Mouse (Mus musculus) ES-E14 (cell line): ENCODE results near the gene Bicral. TPM values are rescaled to one million over a fixed set of nuclear protein-coding genes. Genes with fewer than 3 reads are reported as not detected.
"Not testable (repeated sequence)": the region's sequence is repeated elsewhere in the genome, so short reads cannot be mapped to it uniquely, and the experiment has no call there.

Source experiments
- DNase-seq: peaks from one replicate; pipeline ENCODE4 v3.0.0-alpha.2; 2013; ENCODE audit warnings: low read depth, low spot score
- H3K27ac ChIP-seq: 2 replicates; pipeline ENCODE4 v1.5.1; 2012; ENCODE audit warnings: low read depth, mild to moderate bottlenecking, low read length, moderate library complexity, mixed read lengths; ENCODE audit not compliant: poor library complexity, insufficient read depth, severe bottlenecking
- H3K36me3 ChIP-seq: 2 replicates; pipeline ENCODE4 v1.6.1; 2012; ENCODE audit warnings: mild to moderate bottlenecking, low read length, moderate library complexity, mixed read lengths; ENCODE audit not compliant: control insufficient read depth, poor library complexity, insufficient read depth, severe bottlenecking
- H3K4me1 ChIP-seq, 2 experiments: fragments of 150-350 bp in 1 of 2; sonication (generic) in 1 of 2; 2 replicates each; pipeline ENCODE4 v1.6.1; 2012; ENCODE audit warnings: low read length in 2 of 2, mild to moderate bottlenecking in 1 of 2, mixed read lengths in 1 of 2; ENCODE audit not compliant: control insufficient read depth in 2 of 2, insufficient read depth in 2 of 2, poor library complexity in 1 of 2
- H3K4me3 ChIP-seq, 2 experiments: fragments of 150-350 bp in 1 of 2; sonication (generic) in 1 of 2; 2 replicates each; pipeline ENCODE4 v1.5.1; 2012; ENCODE audit warnings: low read length in 2 of 2, low read depth in 1 of 2, mild to moderate bottlenecking in 1 of 2, mixed read lengths in 1 of 2; ENCODE audit not compliant: insufficient read depth in 1 of 2, poor library complexity in 1 of 2, severe bottlenecking in 1 of 2
- H3K9ac ChIP-seq: 2 replicates; pipeline ENCODE4 v1.6.1; 2012; ENCODE audit warnings: low read depth, mild to moderate bottlenecking, low read length, mixed read lengths; ENCODE audit not compliant: poor library complexity, insufficient read depth, severe bottlenecking
- H3K9me3 ChIP-seq: fragments of 150-350 bp; sonication (generic); 2 replicates; pipeline ENCODE4 v1.6.1; 2012; ENCODE audit warnings: low read depth, mild to moderate bottlenecking, low read length; ENCODE audit not compliant: control insufficient read depth, insufficient read depth
- CHD2 ChIP-seq: IDR thresholded peaks from 2 replicates; pipeline ENCODE4 v1.6.1; 2014; ENCODE audit warnings: mild to moderate bottlenecking, low read depth, low read length, inconsistent platforms
- HCFC1 ChIP-seq: IDR thresholded peaks from 2 replicates; pipeline ENCODE4 v1.6.1; 2012; ENCODE audit warnings: low read length, inconsistent platforms, borderline replicate concordance; ENCODE audit not compliant: insufficient read depth
- MAFK ChIP-seq: IDR thresholded peaks from 2 replicates; pipeline ENCODE4 v1.6.1; 2014; ENCODE audit warnings: mild to moderate bottlenecking, low read depth, low read length, inconsistent platforms; ENCODE audit not compliant: insufficient read depth
- ZC3H11A ChIP-seq: IDR thresholded peaks from 2 replicates; pipeline ENCODE4 v1.6.1; 2012; ENCODE audit warnings: low read depth, mild to moderate bottlenecking, inconsistent platforms, low read length, borderline replicate concordance
- ZNF384 ChIP-seq: IDR thresholded peaks from 2 replicates; pipeline ENCODE4 v1.6.1; 2012; ENCODE audit warnings: low read depth, low read length, inconsistent platforms
- in situ Hi-C, 2 experiments: fragments of 600-800 bp; cut with MboI; formaldehyde crosslinking; loops; one replicate each; pipeline ENCODE4 v1.15.1; 2025; ENCODE audit warnings: low sequenced_read_pairs in 2 of 2, inconsistent platforms in 1 of 2; ENCODE audit not compliant: unreplicated experiment in 2 of 2
- total RNA-seq: library from RNA; depleted of rRNA; stranded (reverse); fragments of 300-350 nt; gene quantifications from 2 replicates; pipeline ENCODE4 v1.2.3, GENCODE M21; 2012

Bicral gene
- total RNA-seq, 1 experiment: 20.2 TPM

DNA sequence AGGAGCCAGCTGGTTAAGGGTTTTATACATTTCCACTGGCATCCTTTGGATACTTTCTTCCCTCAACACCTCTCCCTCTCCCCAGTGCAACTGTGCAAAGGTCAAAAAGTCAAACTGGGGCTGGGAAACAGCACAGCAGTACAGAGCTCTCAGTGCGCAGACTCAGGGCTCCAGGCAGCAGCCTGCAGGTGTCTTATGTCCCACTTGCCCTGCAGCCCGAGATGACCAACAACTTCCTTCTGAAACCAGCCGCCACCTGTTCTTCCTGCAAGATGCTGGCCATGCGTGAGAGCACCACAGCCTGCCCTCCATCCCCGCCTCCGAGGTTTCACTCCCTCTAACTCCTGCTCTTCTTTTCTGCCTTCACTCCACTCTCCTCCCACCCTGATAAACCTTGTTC, 5.6 kb downstream of the Bicral start:
- peaks cover 2 to 17% of the 10 kb centered on the region in 2 experiments for H3K4me1 ChIP-seq
- H3K4me3 ChIP-seq: peak overlapping the region; percentile 5 to 14; a peak in 2 of 4 replicates
- in situ Hi-C loops: no loop called here
- DNase-seq: no peak
- H3K9ac ChIP-seq: no peak overlapping the region
- H3K9me3 ChIP-seq: no peaks in the 10 kb centered on the region
- TF ChIP-seq MAFK (no peak), CHD2 (no peak), ZC3H11A (no peak), ZNF384 (no peak), HCFC1 (no peak)
- H3K27ac ChIP-seq: peak overlapping the region; percentile 14; the same call in 1 of the 2 replicates
- H3K36me3 ChIP-seq: no peaks in the 10 kb centered on the region; the same call in 1 of the 2 replicates

DNA sequence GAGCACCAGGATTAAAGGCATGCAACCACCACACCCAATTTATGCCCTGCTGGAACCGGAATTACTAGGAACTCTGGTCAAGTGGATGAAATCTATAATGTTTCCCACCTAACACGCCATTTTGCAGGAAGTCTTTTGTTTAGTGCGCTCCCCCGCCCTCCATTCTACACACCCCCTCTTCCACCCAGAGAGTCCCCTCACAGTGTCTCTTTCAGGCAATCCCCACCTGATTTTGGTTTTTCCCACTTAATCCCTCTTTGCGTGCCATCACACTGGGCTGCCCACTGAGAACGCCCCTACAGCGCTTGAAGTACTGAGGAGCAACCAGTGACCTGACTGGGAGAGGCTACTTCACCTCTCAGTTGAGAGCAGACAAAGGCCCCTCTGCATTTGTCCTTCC, 11.1 kb downstream of the Bicral start:
- H3K36me3 ChIP-seq: peaks cover 2% of the 10 kb centered on the region; the same call in 1 of the 2 replicates
- TF ChIP-seq ZNF384 (peak; percentile 54; the same call in 1 of the 2 replicates), HCFC1 (no peak)
- H3K27ac ChIP-seq: peak overlapping the region; percentile 94
- H3K9ac ChIP-seq: peak overlapping the region; percentile 20
- no peaks in the 10 kb centered on the region for H3K9me3 ChIP-seq
- peaks cover 0 to 22% of the 10 kb centered on the region in 2 experiments for H3K4me1 ChIP-seq
- peak overlapping the region in 1 of 2 experiments; percentile 17; a peak in 1 of 4 replicates for H3K4me3 ChIP-seq
- in situ Hi-C loops: no loop called here
- no peak for DNase-seq

- TF ChIP-seq HCFC1 (peak; percentile 46; the same call in 1 of the 2 replicates), CHD2 (peak; percentile 85; the same call in 1 of the 2 replicates)
- in situ Hi-C loops, DNase-seq, H3K9me3 ChIP-seq, H3K36me3 ChIP-seq: not testable (repeated sequence)
- Histone ChIP-seq H3K4me1 (peaks cover 0 to 22% of the 10 kb centered on the region in 2 experiments), H3K27ac (peak overlapping the region; percentile 94), H3K4me3 (peak overlapping the region; percentile 63 to 68), H3K9ac (peak overlapping the region; percentile 88)
Observed at GRCm38 (mm10) chr17:46846573-46846972, 11.7 kb downstream of the Bicral start.

- Histone ChIP-seq H3K36me3 (peaks cover 2% of the 10 kb centered on the region; the same call in 1 of the 2 replicates), H3K4me3 (peak overlapping the region; percentile 48 to 68), H3K4me1 (peaks cover 2 to 23% of the 10 kb centered on the region in 2 experiments), H3K9me3 (no peaks in the 10 kb centered on the region), H3K9ac (peak overlapping the region; percentile 45), H3K27ac (peak overlapping the region; percentile 50; the same call in 1 of the 2 replicates)
- in situ Hi-C loops: no loop called here
- no peak for DNase-seq
- no peak for TF ChIP-seq ZC3H11A
- no peak for TF ChIP-seq MAFK
- no peak for TF ChIP-seq HCFC1
- TF ChIP-seq CHD2: no peak
- no peak for TF ChIP-seq ZNF384
Observed at GRCm38 (mm10) chr17:46845262-46845661, 13.0 kb downstream of the Bicral start.

- in situ Hi-C loops: no loop called here
- DNase-seq: no peak
- Histone ChIP-seq H3K4me3 (peak overlapping the region; percentile 48 to 68), H3K9me3 (no peaks in the 10 kb centered on the region), H3K36me3 (peaks cover 2% of the 10 kb centered on the region; the same call in 1 of the 2 replicates), H3K27ac (peak overlapping the region; percentile 50; the same call in 1 of the 2 replicates), H3K9ac (peak overlapping the region; percentile 45; the same call in 1 of the 2 replicates), H3K4me1 (peaks cover 2 to 24% of the 10 kb centered on the region in 2 experiments)
- TF ChIP-seq ZC3H11A: no peak
- no peak for TF ChIP-seq MAFK
- no peak for TF ChIP-seq ZNF384
- TF ChIP-seq CHD2: no peak
- TF ChIP-seq HCFC1: no peak
Observed at GRCm38 (mm10) chr17:46844811-46845210, 13.5 kb downstream of the Bicral start.
